Mouse (Mus musculus) mature B cell (primary cell): ENCODE measurements around the gene Cpne4.

ENCODE experiments used
- in situ Hi-C: fragments of 300-500 bp; cut with MboI; formaldehyde crosslinking; loops from 2 replicates; pipeline ENCODE4 v1.14.3; 2019

Gene Cpne4

DNA sequence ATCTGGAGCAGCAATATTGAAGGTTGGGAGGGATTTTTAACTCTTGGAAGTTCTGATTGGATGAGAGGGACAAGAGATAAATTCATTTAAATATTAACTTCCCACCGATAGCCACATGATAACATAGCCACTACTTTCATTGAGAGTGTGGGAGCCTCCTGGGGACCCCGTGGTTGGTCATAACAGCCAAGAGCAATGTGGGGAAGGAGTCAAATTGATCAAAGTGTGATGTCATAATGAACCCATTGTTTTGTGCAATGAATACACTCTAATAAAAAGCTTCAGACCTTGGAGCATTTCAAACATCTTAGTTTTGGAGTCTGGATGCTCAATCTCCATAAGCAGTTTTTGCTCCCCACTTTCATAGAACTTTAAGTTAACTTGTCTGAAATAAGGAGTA is at the start of gene Cpne4:
TSS of gene Cpne4 (plus strand) at position 301 of the 400 bp plus-strand sequence.
- in situ Hi-C loops = no loop called here

GRCm38 (mm10) chr9:104515187-104515586 is 31.9 kb upstream of the Cpne4 start:
- in situ Hi-C loops = no loop called here

- in situ Hi-C loops = no loop called here
Measured at GRCm38 (mm10) chr9:104535508-104535907, 11.6 kb upstream of the Cpne4 start.

GRCm38 (mm10) chr9:104565815-104566214 is 18.7 kb downstream of the Cpne4 start:
- in situ Hi-C loops = no loop called here

- in situ Hi-C loops = no loop called here
Measured at GRCm38 (mm10) chr9:104566468-104566867, 19.4 kb downstream of the Cpne4 start.

GRCm38 (mm10) chr9:104567096-104567495 is 20.0 kb downstream of the Cpne4 start:
- in situ Hi-C loops = no loop called here

DNA sequence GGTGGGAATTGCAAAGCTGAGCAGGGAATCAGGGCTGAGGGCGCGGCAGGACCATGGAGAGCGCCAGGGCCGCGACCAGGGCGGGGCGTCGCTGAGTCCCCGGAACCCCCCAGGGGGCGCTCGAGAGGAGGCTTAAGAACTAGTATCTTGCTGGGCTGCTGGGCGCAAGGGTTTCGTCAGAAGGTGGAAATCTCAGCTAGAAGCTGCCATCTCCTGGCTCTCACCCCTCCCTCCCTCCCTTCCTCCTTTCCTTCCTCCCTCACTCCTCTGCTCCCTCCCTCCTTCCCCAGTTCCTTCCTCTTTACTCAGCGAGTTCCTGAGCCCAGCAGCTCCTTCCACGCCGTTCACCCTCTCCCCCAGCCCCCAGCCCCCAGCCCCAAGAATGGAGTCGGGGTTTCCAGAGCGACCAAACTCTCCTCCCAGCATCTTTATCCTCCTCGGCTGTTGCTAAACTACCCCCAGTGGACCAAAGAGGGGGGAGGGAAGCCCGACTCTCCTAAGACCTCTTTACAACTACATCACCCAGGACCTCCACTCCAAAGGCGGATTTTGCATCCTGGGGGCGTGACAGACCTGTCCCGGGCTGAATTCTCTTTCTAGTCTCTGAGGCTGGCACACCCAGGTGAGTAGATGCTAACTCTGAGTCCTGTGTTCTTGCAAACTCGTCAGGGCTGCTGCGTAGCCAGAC is 22.5 kb downstream of the Cpne4 start:
- in situ Hi-C loops = no loop called here

- in situ Hi-C loops = no loop called here
Measured at GRCm38 (mm10) chr9:104572856-104573255, 25.8 kb downstream of the Cpne4 start.

DNA sequence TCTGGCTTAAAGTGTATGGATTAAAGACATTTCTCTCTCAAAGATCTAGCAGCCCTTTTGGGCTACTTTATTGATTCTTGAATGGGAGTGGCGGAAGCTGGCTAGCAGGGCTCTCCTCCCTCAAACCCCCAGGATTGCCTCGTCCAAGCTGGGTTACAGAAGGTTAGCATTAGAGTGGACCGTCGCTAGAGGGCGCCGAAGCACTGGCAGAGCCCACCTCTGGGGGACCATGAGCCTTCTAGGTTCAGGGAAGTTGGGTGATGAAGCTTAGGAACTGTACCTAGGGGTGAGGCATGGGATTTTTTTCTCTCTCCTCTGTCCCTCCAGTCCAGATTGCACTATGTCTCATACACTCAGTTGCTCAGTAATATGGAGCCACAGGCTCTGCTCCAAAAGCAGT is 27.4 kb downstream of the Cpne4 start:
- in situ Hi-C loops = no loop called here

GRCm38 (mm10) chr9:104581921-104582624 is 35.0 kb downstream of the Cpne4 start:
- in situ Hi-C loops = loop anchor here (25.0 kb wide), 1 partner anchor 805 kb away; the partner anchor contains the start of genes Aste1 and Nek11

- in situ Hi-C loops = loop anchor here (25.0 kb wide), 1 partner anchor 805 kb away; the partner anchor contains the start of genes Aste1 and Nek11
Measured at GRCm38 (mm10) chr9:104582675-104583074, 35.6 kb downstream of the Cpne4 start.

GRCm38 (mm10) chr9:104594550-104594949 is 47.5 kb downstream of the Cpne4 start:
- in situ Hi-C loops = loop anchor here (25.0 kb wide), 1 partner anchor 793 kb away; the partner anchor contains the start of genes Aste1 and Nek11

- in situ Hi-C loops = loop anchor here (25.0 kb wide), 1 partner anchor 792 kb away; the partner anchor contains the start of genes Aste1 and Nek11
Measured at GRCm38 (mm10) chr9:104594979-104595378, 47.9 kb downstream of the Cpne4 start.

DNA sequence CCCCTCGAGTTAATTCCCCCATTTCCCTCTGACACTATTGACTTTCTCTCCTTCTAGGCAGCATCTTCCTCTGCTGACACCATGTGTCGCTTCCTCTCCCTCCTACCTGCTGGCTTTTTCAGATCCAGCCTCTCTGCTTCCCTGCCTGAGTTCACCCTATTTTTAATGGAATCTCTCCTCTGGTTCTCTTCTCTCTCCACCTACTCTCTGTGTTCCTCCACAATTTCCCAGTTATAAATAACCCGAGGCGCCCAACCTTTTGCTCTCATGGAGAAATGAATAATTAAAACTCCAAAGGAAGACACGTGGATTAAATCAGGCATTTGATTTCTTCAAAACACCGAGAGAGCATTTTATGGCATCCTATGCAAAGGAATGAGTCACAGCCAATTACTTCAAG is 65.4 kb downstream of the Cpne4 start:
- in situ Hi-C loops = no loop called here

GRCm38 (mm10) chr9:104616691-104617090 is 69.6 kb downstream of the Cpne4 start:
- in situ Hi-C loops = no loop called here

- in situ Hi-C loops = no loop called here
Measured at GRCm38 (mm10) chr9:104623564-104623963, 76.5 kb downstream of the Cpne4 start.

DNA sequence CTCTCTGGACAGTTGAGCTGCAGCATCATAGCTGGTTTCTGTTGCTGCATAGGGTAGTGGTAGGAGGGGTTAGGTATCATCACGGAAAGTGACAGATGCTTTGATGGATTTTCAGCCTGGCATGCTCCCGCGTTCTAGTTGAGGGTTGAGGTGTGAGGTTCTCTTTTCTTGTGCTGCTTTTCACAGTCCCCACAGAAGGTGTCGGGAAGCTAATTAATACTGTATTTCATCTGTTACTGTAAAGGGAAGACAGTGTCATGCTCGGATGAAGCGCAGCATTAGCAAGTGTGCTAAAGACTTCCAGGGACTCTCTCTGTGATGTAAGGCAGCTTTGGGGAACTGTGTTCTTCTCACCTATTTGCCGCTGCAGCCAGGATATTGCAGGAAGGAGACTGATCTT is 80.7 kb downstream of the Cpne4 start:
- in situ Hi-C loops = no loop called here

- in situ Hi-C loops = no loop called here
Measured at GRCm38 (mm10) chr9:104629282-104629681, 82.2 kb downstream of the Cpne4 start.

DNA sequence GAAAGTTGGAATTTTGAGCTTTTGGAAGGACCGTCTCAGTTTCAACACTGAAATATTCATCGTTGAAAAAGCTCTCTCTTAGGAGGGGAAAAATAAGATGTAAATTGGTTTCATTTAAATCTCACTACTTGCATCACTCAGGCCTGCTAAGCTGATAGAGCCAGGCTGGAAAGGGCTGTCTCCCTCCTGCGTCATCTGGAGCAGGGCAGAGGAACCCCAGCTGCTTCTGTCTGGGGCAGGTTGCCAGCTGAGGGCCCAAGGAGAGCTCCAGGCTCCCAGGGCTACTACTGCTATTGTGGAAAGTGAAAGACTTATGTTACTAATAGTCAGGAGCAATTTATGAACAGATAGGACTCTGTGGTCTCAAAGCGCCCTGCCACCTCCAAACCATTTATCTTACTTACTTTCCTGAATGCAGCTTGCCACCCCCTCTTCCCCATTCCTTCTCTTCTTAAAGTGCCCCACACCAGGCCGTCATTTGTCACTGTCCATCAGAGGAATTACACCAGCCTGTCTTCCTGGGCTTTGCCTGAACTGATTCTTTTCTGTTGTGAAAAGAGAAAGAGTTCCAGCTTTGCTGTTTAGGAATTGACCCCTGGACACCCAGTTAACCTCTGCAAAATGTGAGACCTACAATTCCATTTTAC is 99.4 kb downstream of the Cpne4 start:
- in situ Hi-C loops = no loop called here

DNA sequence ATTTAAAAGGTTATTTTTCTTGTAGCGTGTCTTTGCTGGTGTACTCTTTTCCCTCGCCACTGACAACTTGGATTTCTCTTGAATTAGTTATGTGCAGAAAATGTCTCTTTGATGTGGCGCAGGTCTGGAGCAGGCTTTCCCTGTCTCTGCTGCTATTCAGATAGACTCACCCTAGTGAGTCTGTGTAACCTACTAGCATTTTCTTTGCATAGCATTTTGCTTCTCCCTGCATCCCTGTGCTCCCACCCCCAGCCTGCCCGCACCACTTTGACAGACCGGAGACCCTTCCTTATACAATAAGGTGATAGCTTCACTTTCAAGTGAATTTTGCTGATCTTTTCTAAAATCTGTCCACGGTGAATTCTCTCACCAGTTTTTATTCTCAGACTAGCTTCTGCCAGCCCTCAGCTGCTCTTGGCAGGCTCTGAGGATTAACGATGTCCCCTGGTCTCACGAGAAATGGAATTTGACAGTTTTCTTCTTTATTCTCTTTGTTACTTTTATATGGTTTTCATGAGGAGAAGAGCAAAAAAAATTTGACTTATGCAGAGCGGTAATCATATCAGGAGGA is 105.7 kb downstream of the Cpne4 start:
- in situ Hi-C loops = no loop called here

DNA sequence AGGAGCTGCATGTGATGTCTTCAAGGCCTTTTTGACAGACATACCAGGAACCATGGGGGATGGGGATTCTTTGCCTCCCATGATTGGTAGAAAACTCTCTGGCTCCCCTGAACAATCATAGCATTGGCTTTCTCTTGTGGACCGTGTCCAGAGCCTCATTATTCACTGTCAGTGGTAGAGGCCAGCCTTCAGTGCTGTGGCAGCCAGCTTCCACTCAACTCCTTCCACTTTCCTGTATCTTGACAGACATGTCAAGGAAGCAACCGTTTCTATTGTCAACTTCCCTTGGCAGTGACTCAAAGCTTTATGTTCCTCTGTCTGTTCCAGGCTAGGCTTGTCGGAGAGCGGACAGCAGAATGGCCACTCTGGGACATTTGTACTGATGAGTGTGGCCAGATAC is 112.7 kb downstream of the Cpne4 start:
- in situ Hi-C loops = no loop called here

GRCm38 (mm10) chr9:104676665-104677064 is 129.6 kb downstream of the Cpne4 start:
- in situ Hi-C loops = no loop called here
